Mouse (Mus musculus): ENCODE measurements around the gene Kcnab1. TPM values are rescaled to one million over a fixed set of nuclear protein-coding genes. Genes with fewer than 3 reads are reported as not detected.

The Kcnab1 gene
- total and polyA plus RNA-seq, 2 experiments from 2014 or later = 0.19 to 1.00 TPM

GRCm38 (mm10) chr3:65353263-65354037 is 244.3 kb downstream of the Kcnab1 start:
- no peak overlapping the region for H3K4me3 ChIP-seq (ENCODE audit: low read depth, low read length)
- ATAC-seq (ENCODE audit: insufficient read depth, low read depth) = no peak
- H3K9me3 ChIP-seq (replicated peaks; ENCODE audit: control insufficient read depth, low read length) = no peaks in the 10 kb centered on the region
- no peak for DNase-seq (ENCODE audit: low spot score)
- no peak overlapping the region for H3K9ac ChIP-seq (replicated peaks; ENCODE audit: low read depth, low read length)
- TF ChIP-seq EP300 (IDR thresholded peaks at IDR 0.05; ENCODE audit: low read depth) (no peak), CTCF (IDR thresholded peaks at IDR 0.05; ENCODE audit: low read depth) (no peak)
- 61% methylated on average over 10 of the region's 10 CpGs for WGBS
- no peaks in the 10 kb centered on the region for H3K27me3 ChIP-seq (ENCODE audit: control insufficient read depth, insufficient read depth, low read length)
- no peak overlapping the region for H3K4me2 ChIP-seq (ENCODE audit: low read depth, low read length)
- no peak overlapping the region for H3K27ac ChIP-seq (ENCODE audit: low read depth)
- H3K4me1 ChIP-seq (ENCODE audit: control insufficient read depth, insufficient read depth) = peaks cover 2% of the 10 kb centered on the region; the same call in 1 of the 2 replicates
- H3K36me3 ChIP-seq (replicated peaks; ENCODE audit: control insufficient read depth, insufficient read depth, low read length) = no peaks in the 10 kb centered on the region

DNA sequence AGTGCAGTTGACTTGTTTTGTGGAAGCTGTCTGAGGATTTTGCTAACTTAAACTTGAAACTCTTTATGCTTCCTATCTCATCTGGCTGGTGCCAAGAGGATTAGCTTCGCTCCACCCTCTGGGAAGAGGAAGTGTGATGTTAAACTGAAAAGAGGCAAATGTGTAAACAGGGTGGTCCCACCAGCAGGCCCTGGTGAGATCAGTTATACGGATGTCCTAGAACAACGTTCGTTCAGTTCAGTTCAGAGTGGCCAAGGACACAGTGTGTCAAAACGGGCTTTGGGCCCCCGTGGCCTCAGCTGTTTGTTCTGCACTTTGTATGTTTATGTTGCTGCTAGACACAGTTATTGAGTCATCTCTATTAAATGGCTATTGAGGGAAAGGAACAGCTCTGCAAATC is 246.3 kb downstream of the Kcnab1 start:
- H3K9ac ChIP-seq (replicated peaks; ENCODE audit: low read depth, low read length) = no peak overlapping the region
- peaks cover 8% of the 10 kb centered on the region for H3K4me1 ChIP-seq (ENCODE audit: control insufficient read depth, insufficient read depth)
- H3K36me3 ChIP-seq (replicated peaks; ENCODE audit: control insufficient read depth, insufficient read depth, low read length) = no peaks in the 10 kb centered on the region
- H3K27ac ChIP-seq (ENCODE audit: low read depth) = no peak overlapping the region
- no peak for ATAC-seq (ENCODE audit: insufficient read depth, low read depth)
- H3K4me2 ChIP-seq (ENCODE audit: low read depth, low read length) = no peak overlapping the region
- H3K9me3 ChIP-seq (replicated peaks; ENCODE audit: control insufficient read depth, low read length) = no peaks in the 10 kb centered on the region
- 46% methylated on average over 6 of the region's 6 CpGs for WGBS
- no peak overlapping the region for H3K4me3 ChIP-seq (ENCODE audit: low read depth, low read length)
- H3K27me3 ChIP-seq (ENCODE audit: control insufficient read depth, insufficient read depth, low read length) = no peaks in the 10 kb centered on the region
- no peak for DNase-seq (ENCODE audit: low spot score)
- TF ChIP-seq EP300 (IDR thresholded peaks at IDR 0.05; ENCODE audit: low read depth) = no peak
- TF ChIP-seq CTCF (IDR thresholded peaks at IDR 0.05; ENCODE audit: low read depth) = no peak

- 68% methylated on average over 2 of the region's 2 CpGs for WGBS
- no peak overlapping the region for H3K9ac ChIP-seq (replicated peaks; ENCODE audit: low read depth, low read length)
- no peak overlapping the region for H3K4me3 ChIP-seq (ENCODE audit: low read depth, low read length)
- DNase-seq (ENCODE audit: low spot score) = no peak
- H3K27ac ChIP-seq (ENCODE audit: low read depth) = no peak overlapping the region
- no peak overlapping the region for H3K4me2 ChIP-seq (ENCODE audit: low read depth, low read length)
- no peaks in the 10 kb centered on the region for H3K36me3 ChIP-seq (replicated peaks; ENCODE audit: control insufficient read depth, insufficient read depth, low read length)
- ATAC-seq (ENCODE audit: insufficient read depth, low read depth) = no peak
- no peak for TF ChIP-seq EP300 (IDR thresholded peaks at IDR 0.05; ENCODE audit: low read depth)
- no peak for TF ChIP-seq CTCF (IDR thresholded peaks at IDR 0.05; ENCODE audit: low read depth)
- H3K9me3 ChIP-seq (replicated peaks; ENCODE audit: control insufficient read depth, low read length) = no peaks in the 10 kb centered on the region
- no peaks in the 10 kb centered on the region for H3K27me3 ChIP-seq (ENCODE audit: control insufficient read depth, insufficient read depth, low read length)
- peaks cover 20% of the 10 kb centered on the region for H3K4me1 ChIP-seq (ENCODE audit: control insufficient read depth, insufficient read depth)
These were observed 249.1 kb downstream of the Kcnab1 start for GRCm38 (mm10) chr3:65358275-65358674.

- TF ChIP-seq EP300 (IDR thresholded peaks at IDR 0.05; ENCODE audit: low read depth) = no peak
- no peak for TF ChIP-seq CTCF (IDR thresholded peaks at IDR 0.05; ENCODE audit: low read depth)
- peaks cover 20% of the 10 kb centered on the region for H3K4me1 ChIP-seq (ENCODE audit: control insufficient read depth, insufficient read depth)
- H3K27me3 ChIP-seq (ENCODE audit: control insufficient read depth, insufficient read depth, low read length) = no peaks in the 10 kb centered on the region
- H3K4me3 ChIP-seq (ENCODE audit: low read depth, low read length) = no peak overlapping the region
- H3K9me3 ChIP-seq (replicated peaks; ENCODE audit: control insufficient read depth, low read length) = no peaks in the 10 kb centered on the region
- DNase-seq (ENCODE audit: low spot score) (no peak), ATAC-seq (ENCODE audit: insufficient read depth, low read depth) (no peak)
- no peak overlapping the region for H3K27ac ChIP-seq (ENCODE audit: low read depth)
- 82% methylated on average over 2 of the region's 2 CpGs for WGBS
- no peak overlapping the region for H3K9ac ChIP-seq (replicated peaks; ENCODE audit: low read depth, low read length)
- H3K4me2 ChIP-seq (ENCODE audit: low read depth, low read length) = no peak overlapping the region
- H3K36me3 ChIP-seq (replicated peaks; ENCODE audit: control insufficient read depth, insufficient read depth, low read length) = no peaks in the 10 kb centered on the region
These were observed 249.7 kb downstream of the Kcnab1 start for GRCm38 (mm10) chr3:65358841-65359240.

DNA sequence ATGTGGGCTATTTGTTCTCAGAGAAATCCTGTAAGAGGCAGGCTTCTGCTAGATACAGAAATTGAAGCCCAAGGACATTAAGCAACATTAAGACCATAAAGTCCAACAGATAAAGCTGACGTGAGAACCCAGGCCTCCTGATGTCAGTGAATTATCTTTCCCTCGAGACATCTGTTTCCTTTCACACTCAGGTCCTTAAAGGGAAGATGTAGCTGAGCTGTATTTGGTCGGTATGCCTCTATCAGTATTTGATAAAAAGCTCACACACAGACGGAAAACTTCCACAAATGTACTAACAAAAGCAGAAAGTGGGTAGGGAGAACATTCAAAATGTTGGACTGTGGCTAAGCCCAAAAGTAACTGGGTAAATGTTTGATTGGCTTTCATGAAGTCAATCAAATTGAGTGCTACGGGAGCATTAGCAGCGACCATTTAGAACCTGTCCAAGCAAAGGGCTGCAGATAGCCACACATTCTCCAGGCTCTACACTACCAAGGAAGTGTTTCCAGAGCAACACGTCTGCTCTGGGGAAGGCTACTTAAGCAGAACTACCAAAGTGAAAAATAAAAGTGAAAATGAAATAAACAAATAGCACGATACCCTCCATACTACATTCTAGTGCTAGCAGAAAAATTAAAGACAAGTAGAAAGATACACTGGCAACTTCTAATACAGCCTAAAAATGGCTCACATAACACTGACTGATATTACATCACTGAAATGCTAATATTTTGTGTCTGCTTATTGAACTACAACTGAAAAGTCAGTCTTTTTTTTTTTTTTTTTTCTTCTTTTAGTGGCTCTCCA is 251.2 kb downstream of the Kcnab1 start:
- 10% methylated on average over 8 of the region's 8 CpGs for WGBS

More for the DNA sequence above, 251.2 kb downstream of the Kcnab1 start:
- H3K4me1 ChIP-seq (ENCODE audit: control insufficient read depth, insufficient read depth) = peaks cover 23% of the 10 kb centered on the region
- DNase-seq (ENCODE audit: low spot score) = peak; percentile 63
- H3K9me3 ChIP-seq (replicated peaks; ENCODE audit: control insufficient read depth, low read length) = no peaks in the 10 kb centered on the region
- H3K9ac ChIP-seq (replicated peaks; ENCODE audit: low read depth, low read length) = no peak overlapping the region
- H3K36me3 ChIP-seq (replicated peaks; ENCODE audit: control insufficient read depth, insufficient read depth, low read length) = no peaks in the 10 kb centered on the region
- peak overlapping the region; percentile 49 for H3K4me2 ChIP-seq (ENCODE audit: low read depth, low read length)
- TF ChIP-seq EP300 (IDR thresholded peaks at IDR 0.05; ENCODE audit: low read depth) (no peak), CTCF (IDR thresholded peaks at IDR 0.05; ENCODE audit: low read depth) (no peak)
- peak overlapping the region; percentile 70 for H3K27ac ChIP-seq (ENCODE audit: low read depth)
- peak overlapping the region; percentile 22 for H3K4me3 ChIP-seq (ENCODE audit: low read depth, low read length)
- peak; percentile 62 for ATAC-seq (ENCODE audit: insufficient read depth, low read depth)
- no peaks in the 10 kb centered on the region for H3K27me3 ChIP-seq (ENCODE audit: control insufficient read depth, insufficient read depth, low read length)
